Mouse (Mus musculus): Measurements from ENCODE around the gene Smarca2.
"Not testable (repeated sequence)": the region's sequence is repeated elsewhere in the genome, so short reads cannot be mapped to it uniquely, and the experiment has no call there.

The Smarca2 gene

DNA sequence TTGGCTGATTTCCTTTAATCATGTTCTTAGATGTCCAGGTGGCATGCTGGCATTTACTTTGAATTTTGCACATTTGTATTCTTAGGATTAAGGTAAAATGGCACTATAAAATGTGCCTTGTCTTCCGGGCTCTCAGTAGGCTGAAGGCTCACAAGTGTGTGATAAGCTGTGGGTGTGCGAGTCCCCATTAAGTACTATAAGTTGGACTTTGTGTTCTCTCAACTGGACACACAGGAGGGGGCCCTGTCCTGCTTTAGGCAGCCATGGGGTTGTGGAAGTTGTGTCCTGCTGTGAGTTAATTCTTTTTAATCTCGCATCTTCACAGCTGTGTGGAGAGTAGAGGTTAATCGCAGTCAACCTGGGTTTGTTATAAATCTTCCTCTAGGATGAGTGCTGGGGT, 85.7 kb downstream of the Smarca2 start:
- DNase-seq (ENCODE audit: low spot score in 2 of 2): no peak

DNA sequence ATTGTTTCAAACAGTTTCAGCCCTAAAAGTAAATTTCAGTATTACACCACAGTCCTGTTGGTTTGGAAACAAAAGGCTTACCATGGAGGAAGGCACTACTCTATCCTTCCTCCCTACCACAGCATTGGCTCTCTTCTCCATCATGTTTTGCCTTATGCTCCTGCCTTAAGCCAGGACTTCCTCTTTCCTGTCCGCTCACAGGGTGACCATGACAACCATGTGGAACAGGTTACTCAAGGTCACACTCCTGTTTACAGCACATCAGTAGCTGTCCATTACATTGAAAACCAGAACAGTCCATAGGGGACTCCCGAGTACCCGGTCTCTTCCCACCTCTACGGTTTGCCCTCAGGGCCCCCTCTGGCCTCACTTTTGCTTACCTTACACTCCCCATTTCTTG, 92.3 kb downstream of the Smarca2 start:
- no peak for DNase-seq (ENCODE audit: low spot score in 2 of 2)

DNA sequence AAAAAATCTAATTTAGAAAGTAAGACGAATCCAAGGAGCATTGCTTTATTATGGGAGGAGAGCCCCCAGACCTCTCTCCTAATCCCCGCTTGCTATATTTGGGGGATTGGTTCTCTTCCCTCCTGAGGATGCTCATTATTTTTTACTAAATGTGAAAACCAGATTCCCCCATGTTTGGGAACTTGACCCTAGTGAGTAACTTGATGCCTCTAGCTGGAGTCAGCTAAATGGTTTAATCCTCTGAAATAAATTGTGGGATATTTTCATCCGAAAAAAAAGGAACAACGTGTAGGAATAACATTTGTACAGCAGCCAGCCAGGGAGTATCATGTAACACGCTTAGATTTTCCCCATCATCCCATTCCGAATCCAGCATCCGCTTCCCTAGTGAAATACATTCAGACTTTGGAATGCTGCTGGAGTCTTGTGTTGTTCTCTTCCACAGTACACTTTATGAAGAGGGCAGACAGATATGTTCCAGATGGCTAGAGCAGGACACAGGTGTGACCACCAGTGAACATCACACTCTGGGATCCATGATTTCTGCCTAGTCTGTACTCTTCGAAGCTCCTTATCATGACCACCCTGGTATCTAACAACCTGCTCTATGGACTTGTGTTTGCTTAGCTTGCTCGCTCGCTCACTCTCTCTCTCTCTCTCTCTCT, 99.8 kb downstream of the Smarca2 start:
- no peak for DNase-seq (ENCODE audit: low spot score in 2 of 2)

DNA sequence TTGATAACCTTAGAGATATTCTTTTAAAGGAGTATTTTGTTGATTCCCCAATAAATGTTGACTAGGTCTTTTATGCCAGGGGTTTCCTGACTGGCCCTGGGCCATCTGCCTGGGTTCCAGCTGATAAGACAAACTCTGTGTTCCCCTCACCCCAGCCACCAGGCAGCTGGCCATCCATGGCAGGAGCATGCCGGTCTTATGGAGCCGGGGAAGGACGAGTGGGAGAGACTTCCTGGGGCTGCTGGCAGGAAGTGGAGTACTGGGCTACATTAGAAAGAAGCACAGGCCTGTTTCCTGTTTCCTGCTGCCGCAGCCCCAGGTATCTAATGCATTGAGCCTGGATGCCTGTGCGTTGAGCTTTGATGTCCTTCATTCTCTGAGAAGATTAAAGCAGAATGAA, 102.1 kb downstream of the Smarca2 start:
- DNase-seq (ENCODE audit: low spot score in 2 of 2): peak in 1 of 2 experiments; percentile 15

DNA sequence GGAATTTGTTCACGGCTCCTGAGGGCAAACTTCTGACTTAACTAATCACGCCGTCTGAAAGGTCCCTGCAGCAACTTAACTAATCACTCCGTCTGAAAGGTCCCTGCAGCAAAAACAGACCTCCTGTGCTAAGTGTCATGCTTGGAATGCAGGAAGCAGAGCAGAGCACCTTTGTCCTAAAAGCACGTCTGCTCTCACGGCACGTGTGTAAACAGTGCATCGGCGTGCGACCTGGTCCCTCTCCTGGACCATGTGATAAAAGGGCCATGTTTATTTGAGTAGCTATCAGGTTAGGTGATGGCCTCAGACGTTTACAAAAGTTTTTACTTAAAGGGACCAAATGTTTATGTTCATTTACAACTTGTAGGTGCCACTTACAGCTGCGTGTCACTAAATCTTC, 104.2 kb downstream of the Smarca2 start:
- no peak for DNase-seq (ENCODE audit: low spot score in 2 of 2)

DNA sequence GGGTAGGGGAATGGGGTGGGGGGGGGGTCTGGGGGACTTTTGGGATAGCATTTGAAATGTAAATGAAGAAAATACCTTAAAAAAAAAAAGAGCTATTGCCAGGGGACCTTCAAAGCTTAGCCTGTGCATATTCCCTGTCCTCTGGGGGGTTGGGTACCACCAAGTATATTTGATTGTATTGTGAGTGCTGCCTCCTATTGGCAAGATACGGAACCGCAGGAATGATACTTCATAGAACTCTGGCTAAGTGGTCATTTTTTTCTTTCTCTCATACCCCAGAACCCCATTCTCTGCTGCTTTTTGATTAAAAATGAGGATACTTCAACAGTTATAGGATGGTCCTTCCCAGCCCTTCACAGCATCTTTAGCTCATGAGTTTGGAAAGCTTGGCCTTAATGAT, 106.4 kb downstream of the Smarca2 start:
- peak in 1 of 2 experiments; percentile 21 for DNase-seq (ENCODE audit: low spot score in 2 of 2)

DNA sequence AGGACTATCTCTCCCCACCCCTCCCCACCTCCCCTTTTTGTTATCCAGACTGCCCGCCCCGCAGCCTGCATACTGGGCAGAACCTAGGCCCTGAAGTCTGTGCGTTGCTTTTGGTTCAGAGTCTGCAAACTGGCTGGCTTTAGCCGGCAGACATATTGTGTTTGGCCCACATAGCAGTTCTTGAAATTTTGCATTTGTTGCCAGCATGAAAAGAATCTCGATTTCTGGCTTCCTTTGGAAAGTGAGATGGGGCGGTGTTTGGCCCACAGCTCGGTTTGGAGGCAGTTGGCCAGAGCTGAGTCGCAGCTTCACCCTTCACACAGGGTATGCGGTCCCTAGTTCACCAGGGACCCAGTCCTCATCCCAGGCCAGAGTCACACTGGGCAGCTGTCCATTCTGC, 111.4 kb downstream of the Smarca2 start:
- DNase-seq (ENCODE audit: low spot score in 2 of 2): no peak

DNA sequence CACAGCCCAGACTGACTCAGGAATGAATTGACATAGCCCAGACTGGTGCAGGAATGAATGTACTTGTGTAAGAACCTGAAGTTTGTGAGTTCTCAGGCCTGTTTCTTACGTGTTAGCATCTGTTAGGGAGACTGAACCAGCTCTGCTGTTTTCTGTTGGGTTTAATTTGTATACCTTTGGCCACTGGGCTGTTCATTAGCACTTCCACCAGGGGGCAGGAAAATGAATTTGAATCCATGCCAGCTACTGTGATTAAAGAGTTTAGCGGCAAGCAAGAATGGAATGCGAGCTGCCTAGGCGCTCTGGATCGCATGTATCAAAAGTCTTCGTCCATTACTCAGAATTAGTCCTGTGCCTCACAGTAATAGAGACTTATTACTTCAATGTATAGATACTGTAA, 113.4 kb downstream of the Smarca2 start:
- DNase-seq (ENCODE audit: low spot score in 2 of 2): peak in 1 of 2 experiments; percentile 16

DNA sequence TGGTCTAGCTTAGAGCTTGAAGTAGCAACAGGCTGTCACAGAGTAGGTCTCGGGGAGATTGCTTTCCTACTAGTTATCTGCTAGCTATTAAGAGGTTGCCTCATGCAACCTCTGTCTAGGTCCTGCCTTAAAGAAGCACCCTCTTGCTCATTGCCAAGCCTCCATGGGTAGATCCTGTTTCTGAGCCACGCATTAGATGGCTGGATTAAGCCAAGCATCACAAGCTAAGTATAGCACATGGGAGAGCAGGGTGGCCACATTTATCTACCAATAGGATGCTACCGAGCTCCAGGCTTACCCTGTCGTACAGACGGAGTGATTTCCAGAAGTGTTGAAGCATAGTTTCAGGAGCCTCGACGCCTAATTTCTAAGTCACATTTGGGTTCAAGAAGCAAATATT, 114.3 kb downstream of the Smarca2 start:
- DNase-seq (ENCODE audit: low spot score in 2 of 2): no peak

DNA sequence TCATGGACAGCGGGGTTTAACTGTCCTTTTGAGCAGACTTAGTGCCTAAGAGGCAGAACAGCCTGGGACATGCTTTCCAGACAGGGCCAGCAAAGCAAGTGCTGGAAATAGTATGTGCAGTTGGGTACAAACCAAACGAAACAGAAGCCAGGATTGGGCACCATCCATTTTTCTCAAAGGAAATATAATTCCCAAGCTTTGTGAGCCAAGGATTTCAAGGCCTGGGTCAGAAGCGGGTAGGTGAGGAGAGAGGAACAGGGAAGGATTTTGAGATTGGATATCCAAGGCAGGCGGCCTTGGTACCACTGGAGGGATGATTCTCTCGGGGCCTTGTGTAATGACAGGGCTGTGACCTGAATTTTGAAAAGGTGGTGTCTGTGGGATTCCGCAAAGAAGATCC, 116.9 kb downstream of the Smarca2 start:
- no peak for DNase-seq (ENCODE audit: low spot score in 2 of 2)

DNA sequence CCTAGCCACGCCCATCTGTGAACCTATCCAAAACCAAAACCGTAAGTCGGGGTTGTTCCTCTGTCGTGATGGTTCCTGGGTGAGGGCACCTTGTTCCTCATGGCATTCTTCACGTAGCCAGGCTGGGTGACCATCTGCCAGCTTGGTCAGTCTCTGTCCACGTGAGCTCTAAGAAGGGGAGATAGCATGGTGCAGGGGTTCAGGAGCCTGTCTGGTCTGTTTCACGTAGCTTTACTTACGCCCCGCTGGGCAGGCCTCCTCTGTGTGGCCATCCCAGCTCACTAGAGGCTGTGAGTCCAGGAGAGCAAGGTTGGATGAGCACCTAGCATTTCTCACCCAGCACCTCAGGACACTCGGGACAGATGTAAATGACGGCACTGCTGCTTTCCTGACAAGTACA, 119.0 kb downstream of the Smarca2 start:
- no peak for DNase-seq (ENCODE audit: low spot score in 2 of 2)

DNA sequence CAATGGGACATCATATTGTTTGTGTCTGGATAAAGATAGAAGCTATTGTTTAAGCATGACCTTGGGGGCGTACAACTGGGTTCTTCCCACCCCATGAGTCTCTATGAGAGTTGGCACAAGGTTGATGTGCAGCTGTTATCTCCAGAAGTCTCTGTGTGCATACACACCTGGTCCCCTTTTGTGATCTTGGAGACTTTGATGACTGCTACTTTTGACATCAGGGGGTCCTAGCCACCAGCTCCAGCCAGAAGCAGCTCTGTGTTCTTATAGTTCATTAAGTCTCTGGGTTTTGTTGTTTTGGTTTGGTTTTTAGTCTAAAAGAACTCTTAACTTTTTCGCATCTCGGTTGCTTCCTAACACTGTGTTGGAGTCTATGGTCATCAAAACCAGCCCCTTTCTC, 119.8 kb downstream of the Smarca2 start:
- DNase-seq (ENCODE audit: low spot score in 2 of 2): no peak

DNA sequence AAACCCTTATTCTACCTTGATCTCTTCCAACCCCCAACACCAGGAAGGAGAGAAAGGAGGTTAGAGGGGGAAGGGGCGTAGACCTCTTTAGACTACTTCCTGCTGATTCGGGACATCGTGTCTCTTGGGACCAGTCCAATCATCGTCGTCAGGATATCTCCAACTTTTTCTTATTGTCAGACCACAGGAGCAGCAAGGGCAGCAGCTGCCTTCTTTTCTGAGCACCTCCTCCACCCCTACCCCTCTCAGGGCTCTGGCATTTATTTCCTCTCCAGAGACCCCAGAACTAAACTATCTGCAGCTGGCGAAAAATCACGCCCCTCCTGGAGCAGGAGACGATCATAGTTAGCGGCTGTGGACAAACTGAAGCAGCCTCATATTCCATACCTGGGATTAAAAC, 122.9 kb downstream of the Smarca2 start:
- DNase-seq (ENCODE audit: low spot score in 2 of 2): no peak

DNA sequence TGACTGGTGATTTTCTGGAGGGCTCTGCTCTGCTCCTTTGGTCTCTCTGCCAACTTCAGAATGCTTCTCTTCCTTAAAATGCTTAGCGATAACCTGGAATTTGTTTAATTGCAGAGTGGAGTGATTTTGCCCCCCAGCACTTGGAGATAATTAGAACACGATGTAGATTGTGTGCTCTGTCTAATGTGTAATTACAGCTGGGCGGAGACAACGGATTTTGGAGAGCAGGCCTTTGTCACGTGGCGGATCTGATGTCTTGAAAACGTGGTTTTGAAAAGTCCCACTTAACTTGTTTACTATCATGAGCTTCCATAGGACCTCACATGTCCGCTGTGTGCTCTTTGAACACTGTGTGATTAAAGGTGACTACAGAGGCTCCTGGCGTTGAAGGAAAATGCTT, 125.6 kb downstream of the Smarca2 start:
- no peak for DNase-seq (ENCODE audit: low spot score in 2 of 2)

DNA sequence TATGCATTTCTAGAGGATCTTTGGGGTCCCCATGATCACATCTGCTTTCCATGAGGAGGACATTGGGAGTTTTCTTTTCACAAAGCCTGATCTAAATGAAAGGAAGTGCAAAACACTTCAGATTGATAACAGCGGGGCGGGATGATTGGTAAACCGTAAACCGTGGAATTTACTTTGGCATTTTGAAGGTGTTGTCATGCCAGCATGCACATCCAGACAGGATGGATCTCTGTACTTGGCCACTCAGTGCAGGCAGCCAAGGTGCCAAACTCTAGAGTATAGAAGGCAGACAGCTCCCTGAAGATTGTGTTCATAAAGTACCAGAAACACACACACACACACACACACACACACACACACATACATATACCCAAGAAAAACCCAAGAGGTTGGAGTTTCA, 126.3 kb downstream of the Smarca2 start:
- no peak for DNase-seq (ENCODE audit: low spot score in 2 of 2)

DNA sequence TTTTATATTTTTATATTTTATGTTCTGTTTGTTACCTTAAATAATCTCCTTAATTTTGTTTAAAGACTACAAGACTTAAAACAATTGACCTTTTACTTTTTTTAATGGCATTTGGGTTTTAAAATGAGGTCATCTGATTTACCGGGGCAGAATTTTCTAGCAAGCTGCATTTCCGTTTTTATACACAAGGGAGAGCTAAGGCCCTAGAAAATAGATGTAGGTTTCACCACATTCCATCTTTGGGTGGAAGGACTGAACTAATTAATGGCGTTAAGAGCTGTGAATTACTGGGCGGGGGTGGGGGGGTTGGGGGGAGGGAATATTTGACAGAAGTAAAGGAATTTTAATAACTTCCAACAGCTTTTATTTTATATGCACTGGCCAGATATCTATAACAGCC, 127.0 kb downstream of the Smarca2 start:
- DNase-seq (ENCODE audit: low spot score in 2 of 2): no peak

DNA sequence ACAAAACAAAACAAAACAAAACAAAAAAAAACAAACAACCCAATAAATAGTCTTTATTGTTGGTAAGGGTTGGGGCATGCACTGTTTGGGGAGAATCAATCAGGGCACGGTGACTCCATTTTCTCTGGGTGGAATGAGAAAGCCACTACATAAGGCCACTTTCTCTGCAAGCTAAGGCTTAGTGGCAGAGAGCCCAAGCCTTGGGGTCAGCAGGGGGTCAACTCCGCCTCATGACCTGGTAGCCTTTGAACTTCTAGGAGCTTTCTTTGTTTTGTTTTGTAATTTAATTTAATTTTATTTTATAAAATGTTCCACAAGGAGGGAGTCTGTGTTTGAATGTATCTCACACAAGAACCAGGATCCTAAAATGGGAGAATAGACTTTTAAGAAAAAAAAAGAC, 128.2 kb downstream of the Smarca2 start:
- no peak for DNase-seq (ENCODE audit: low spot score in 2 of 2)

DNA sequence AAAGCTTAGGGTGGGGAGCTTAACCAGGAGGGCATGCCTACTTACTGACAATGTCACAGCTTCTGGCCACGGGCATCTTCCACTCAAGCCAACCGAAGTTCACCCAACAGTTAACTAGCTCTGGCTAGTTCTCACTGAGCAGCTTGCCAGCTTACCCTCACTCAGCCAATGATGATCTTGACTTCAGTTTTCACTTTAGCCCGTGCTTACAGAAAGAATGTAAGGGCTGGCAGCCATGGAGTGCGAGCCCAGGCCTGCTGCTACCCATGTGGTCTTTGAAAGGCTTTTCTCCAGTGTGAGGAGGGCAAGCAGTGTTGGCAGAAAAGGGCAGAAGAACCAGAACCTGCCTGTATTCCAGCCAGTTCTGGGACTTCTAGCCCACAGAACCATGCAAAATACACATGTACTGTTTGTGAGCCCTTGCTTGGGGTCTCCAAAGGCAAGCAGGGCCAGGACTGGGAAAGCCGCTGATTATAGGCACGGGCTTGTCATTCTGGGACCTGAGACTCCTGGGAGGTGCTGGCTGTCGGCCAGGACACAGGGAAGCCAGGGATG, 128.8 kb downstream of the Smarca2 start:
- no peak for DNase-seq (ENCODE audit: low spot score in 2 of 2)

DNA sequence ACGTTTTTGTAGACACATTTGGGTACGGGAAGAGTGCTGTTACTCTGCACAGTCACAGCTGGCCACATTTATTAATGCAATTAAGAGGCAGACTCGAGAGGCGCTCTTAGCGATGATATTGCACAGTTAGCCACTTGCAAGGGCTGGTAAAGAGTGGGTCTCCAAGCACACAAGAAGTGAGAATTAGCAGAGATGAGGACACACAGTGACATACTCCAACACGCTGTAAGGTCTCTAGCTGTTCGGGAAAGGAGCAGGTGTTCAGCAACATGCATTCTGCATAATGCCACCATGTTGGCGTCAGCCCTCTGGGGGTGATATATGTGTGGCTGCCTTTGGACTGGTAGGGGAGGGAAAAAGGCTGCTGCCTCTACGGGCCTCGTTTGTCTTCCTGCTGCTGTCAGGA, 129.9 kb downstream of the Smarca2 start:
- DNase-seq (ENCODE audit: low spot score in 2 of 2): no peak

DNA sequence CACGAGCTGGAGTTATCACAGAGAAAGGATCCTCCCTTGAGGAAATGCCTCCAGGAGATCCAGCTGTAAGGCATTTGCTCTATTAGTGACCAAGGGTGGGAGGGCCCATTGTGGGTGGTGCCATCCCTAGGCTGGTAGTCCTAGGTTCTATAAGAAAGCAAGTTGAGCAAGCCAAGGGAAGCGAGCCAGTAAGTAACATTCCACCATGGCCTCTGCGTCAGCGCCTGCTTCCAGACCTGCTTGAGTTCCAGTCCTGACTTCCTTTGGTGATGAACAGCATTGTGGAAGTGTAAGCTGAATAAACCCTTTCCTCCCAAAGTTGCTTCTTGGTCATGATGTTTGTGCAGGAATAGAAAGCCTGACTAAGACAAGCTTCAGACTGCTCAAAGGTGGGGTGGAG, 140.2 kb downstream of the Smarca2 start:
- not testable (repeated sequence) for DNase-seq (ENCODE audit: low spot score in 2 of 2)

DNA sequence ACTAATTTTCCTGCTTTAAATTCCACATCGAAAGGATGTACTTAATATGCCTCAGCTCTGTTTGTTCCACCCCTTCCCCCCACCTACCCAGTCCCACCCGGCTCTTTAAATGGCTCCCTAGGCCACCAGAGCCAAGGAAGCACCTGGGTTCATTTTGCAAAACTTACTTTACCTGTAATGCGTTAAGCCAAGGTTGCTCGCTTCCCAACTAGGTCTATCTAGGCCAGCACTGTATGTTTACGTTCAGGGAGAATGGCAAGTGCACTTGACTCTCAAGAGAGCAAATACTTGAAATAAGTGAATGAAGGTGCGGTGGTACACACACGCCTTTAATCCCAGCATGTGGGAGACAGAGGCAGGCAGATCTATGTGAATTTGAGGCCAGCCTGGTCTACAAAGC, 140.7 kb downstream of the Smarca2 start:
- DNase-seq (ENCODE audit: low spot score in 2 of 2): no peak

DNA sequence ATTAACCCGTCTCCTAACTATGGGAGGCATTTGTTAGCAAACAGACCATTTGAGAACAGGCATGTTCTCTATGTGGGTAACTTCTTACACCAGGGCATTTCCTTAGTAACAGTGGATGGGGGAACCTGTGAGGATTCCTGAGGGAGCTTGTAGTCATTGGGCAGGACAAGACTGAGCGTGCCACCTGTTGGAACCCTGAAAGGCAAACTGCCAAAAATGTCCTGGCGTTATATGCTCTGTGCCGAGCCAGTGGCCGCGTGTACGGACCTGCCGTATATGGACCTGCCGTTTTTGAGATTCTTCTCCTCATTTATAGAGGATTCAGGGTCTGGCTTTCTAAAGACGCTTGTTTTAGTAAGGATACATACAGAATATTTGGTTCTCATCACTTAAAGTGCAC, 141.4 kb downstream of the Smarca2 start:
- DNase-seq (ENCODE audit: low spot score in 2 of 2): no peak

DNA sequence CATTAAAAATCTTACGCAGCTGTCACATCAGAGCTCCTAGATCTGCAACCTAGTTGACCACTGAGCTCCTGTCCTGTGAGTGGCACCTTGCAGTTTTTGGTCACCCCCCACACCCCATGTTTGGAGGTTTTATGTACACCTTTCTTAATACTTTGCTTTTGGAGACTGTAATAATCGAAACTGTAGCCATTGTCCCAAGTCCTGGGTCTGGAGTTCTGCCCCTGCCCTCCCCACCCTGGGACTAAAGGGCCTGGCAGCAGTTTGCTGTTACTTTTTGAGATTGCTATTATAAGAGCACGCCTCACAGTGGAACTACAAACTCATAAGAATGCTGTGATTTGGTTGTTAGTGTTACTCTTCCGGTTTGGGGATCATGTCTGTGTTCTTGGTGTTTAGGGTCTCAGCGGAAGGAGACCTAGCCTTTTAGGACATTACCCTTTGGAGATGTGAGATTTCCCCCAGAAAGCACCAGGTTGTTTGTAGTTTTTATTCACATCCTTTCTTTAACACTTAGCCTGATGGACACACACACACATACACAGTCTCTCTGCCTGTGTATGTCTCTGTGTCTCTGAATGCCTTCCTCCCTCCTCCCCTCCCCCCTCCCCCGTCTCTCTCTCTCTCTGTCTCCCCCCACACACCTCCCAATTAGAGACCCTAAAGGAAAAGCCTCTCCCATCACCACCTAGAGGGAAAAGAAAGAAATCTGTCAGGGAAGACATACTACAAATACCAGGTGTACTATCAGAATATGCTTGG, 142.0 kb downstream of the Smarca2 start:
- DNase-seq (ENCODE audit: low spot score in 2 of 2): no peak

Data from spleen, postnatal 36 days (tissue).